Mouse (Mus musculus) brown adipose tissue, adult 24 weeks (tissue): ENCODE results near the gene Tmem236. TPM values are rescaled to one million over a fixed set of nuclear protein-coding genes. Genes with fewer than 3 reads are reported as not detected.

Experiments used
- H3K27ac ChIP-seq: fragments of 200-500 bp; replicated peaks from 2 replicates; pipeline ENCODE4 v1.5.1; 2012; ENCODE audit warnings: low read depth, mild to moderate bottlenecking, low read length
- H3K4me1 ChIP-seq: fragments of 200-500 bp; 2 replicates; pipeline ENCODE4 v1.6.1; 2012; ENCODE audit warnings: low read length, mixed read lengths; ENCODE audit not compliant: control insufficient read depth, insufficient read depth, insufficient read length
- H3K4me3 ChIP-seq: fragments of 200-500 bp; 2 replicates; pipeline ENCODE4 v1.5.1; 2012; ENCODE audit warnings: low read depth, mild to moderate bottlenecking, low read length, moderate library complexity; ENCODE audit not compliant: insufficient read depth
- polyA plus RNA-seq: library from polyadenylated mRNA; stranded (reverse); fragments of >200 nt; gene quantifications from 2 replicates; pipeline ENCODE4 v1.2.4, GENCODE M21; 2012; ENCODE audit not compliant: missing spikeins, insufficient read depth, insufficient read length

The Tmem236 gene
- polyA plus RNA-seq = not detected in 2 replicates

GRCm38 (mm10) chr2:14174334-14174733 is at the start of gene Tmem236:
Gene Tmem236, plus strand, starts transcription at chr2:14174523.
- H3K27ac ChIP-seq = no peak within 1 kb of the TSS
- no peak within 1 kb of the TSS for H3K4me3 ChIP-seq
- H3K4me1 ChIP-seq = no peaks in the 10 kb centered on the region

GRCm38 (mm10) chr2:14126387-14126786 is 47.9 kb upstream of the Tmem236 start:
- Histone ChIP-seq H3K4me1 (no peaks in the 10 kb centered on the region), H3K4me3 (no peak overlapping the region), H3K27ac (no peak overlapping the region)

DNA sequence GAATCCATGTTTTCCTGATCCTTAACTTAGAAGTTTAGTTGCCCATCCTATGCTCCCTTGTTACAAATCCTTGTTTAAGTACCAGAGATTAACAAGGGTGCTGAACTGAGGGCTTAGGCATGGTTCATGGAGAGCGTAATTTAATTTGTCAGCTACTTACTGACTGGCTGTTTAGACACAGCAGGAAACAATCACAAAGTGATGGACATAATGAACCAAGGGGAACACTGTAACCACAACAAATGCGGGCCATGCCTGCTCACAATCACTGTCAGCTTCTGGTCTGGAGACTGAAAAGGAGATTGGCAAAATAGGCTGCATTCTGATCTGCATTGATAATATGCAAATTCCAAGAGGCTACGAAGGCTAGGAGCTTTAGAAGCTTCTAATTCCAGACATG is 46.7 kb upstream of the Tmem236 start:
- no peak overlapping the region for H3K4me3 ChIP-seq

DNA sequence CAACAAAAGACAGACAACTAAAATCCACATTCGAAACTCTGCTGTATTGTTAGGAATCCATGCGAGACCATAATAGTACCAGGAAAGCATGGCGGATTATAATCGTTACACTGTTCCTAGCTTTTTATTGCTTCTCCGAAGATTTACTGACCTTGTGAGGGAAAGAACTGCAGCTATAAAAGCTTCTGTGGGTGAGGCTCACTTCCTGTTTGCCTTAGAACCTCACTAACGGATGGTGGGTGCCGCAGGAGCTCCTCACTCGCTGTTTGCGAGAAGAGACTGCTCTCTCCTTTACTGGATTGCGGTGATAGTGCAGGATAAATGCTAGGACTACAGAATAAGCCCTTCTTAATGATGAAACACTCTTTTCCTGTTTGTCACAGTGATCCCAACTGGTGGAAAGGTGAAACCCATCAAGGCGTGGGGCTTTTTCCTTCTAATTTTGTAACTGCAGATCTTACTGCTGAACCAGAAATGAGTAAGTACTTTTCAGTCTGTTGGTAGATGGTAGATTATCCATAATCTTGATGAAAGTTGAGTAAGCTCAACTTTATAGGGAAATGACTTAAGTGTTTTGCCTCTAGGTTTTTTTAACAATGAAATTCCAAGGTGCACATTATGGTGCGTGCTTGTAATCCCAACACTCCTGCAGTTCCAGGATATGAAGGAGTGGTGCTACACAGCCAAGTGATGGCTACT is 43.5 kb upstream of the Tmem236 start:
- peak overlapping the region; percentile 77 for H3K27ac ChIP-seq
- no peaks in the 10 kb centered on the region for H3K4me1 ChIP-seq
- H3K4me3 ChIP-seq = peak overlapping the region; percentile 19

More for the DNA sequence above, 46.7 kb upstream of the Tmem236 start:
- H3K4me1 ChIP-seq = no peaks in the 10 kb centered on the region
- H3K27ac ChIP-seq = no peak overlapping the region

DNA sequence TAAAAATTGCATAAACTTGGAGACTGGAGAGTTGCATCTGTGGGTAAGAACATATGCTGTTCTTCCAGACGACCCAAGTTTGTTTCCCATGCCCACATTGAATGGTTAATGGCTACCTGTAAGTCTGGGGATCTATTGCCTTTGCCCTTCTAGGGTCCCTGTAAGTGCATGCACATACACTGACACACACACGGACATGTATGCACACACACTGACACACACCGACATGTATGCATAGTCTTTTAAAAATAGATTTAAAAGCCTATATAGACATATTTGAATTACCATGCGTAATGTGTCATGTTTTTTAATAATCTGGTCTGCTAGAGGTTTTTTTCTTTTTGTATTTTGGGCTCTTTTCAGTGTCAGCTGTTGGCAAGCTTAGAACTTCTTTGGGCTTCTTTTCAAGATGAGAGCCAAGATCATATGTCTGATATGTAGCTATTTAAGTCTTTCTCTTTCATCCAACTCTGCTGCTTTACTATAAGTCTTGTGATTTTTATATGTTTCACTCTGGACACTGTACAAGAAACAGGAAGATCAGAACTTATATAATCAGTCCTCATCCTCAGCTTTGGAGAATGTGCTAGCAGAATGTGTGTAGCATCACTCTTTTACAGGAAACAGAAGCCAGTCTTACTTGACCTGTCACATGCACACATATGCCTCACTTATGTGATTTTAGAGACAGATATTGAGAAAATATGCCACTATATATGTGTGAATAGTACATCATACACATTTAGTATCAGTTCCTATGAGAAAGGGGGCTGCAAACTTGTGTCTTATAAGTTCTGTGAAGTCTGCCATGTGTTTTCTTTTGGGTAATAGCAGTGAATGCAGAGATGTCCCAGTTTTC is 41.6 kb upstream of the Tmem236 start:
- Histone ChIP-seq H3K4me1 (no peaks in the 10 kb centered on the region), H3K27ac (no peak overlapping the region), H3K4me3 (no peak overlapping the region)

GRCm38 (mm10) chr2:14136906-14137305 is 37.4 kb upstream of the Tmem236 start:
- H3K4me3 ChIP-seq = no peak overlapping the region
- H3K27ac ChIP-seq = no peak overlapping the region
- no peaks in the 10 kb centered on the region for H3K4me1 ChIP-seq

GRCm38 (mm10) chr2:14139590-14139989 is 34.7 kb upstream of the Tmem236 start:
- no peak overlapping the region for H3K4me3 ChIP-seq
- no peak overlapping the region for H3K27ac ChIP-seq
- H3K4me1 ChIP-seq = no peaks in the 10 kb centered on the region

DNA sequence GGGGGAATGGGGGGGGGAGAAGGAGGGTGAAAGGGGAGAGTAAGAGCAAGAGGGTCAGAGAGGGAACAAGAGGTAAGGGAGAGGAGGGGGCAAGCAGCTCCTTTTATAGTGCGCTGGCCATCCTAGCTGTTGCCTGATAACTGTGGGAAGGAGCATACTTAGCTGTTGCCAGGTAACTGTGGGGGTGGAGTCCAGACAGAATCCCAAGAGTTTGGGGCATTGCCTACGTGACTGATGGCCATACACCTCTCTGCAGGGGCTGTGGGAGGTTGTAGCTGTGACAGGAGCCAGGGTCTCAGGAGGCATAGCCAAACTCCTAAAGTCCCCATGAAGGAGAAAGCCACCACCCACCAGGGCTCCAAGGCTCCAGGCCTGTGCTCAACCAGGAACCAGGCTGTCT is 34.3 kb upstream of the Tmem236 start:
- Histone ChIP-seq H3K4me3 (no peak overlapping the region), H3K4me1 (no peaks in the 10 kb centered on the region), H3K27ac (no peak overlapping the region)

DNA sequence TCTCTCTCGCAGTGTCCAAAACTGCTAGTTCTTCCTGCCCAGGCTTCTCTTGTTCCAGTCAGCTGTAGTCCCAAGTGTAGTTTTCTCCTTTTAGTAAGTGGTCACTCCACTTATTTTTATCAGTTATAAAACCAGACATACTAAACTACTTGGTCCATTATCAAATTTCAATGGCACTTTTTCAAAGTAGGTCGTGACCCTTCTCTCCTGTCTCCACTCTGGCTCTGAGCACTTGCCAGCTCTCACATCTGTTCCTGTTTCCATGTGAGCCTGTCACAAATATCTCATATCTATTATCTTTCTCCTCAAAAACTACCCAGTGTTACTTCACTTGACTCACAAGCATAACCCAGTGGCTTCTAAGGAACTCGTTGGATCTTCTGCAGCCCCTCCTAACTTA is 29.0 kb upstream of the Tmem236 start:
- H3K27ac ChIP-seq = no peak overlapping the region
- H3K4me3 ChIP-seq = no peak overlapping the region

DNA sequence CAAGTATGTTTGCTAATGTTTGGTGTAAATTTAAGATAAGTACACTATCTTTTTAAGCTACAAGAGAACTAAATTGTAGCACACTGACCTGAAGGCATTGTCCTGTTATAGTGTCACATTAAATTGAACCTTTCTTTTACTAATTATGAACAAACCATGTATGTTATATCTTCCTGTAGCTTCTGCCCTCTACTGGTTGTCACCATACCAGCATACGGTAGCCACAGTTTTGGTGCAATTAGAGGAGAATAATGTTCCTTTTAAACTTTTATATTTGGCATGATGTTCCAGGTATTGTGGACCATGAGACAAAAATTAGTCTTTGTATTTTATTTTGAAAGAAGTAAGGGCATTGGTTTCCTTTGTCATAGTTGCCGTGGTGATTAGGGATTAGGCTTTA is 27.4 kb upstream of the Tmem236 start:
- no peaks in the 10 kb centered on the region for H3K4me1 ChIP-seq
- H3K4me3 ChIP-seq = no peak overlapping the region
- no peak overlapping the region for H3K27ac ChIP-seq

More for the DNA sequence above, 29.0 kb upstream of the Tmem236 start:
- no peaks in the 10 kb centered on the region for H3K4me1 ChIP-seq

DNA sequence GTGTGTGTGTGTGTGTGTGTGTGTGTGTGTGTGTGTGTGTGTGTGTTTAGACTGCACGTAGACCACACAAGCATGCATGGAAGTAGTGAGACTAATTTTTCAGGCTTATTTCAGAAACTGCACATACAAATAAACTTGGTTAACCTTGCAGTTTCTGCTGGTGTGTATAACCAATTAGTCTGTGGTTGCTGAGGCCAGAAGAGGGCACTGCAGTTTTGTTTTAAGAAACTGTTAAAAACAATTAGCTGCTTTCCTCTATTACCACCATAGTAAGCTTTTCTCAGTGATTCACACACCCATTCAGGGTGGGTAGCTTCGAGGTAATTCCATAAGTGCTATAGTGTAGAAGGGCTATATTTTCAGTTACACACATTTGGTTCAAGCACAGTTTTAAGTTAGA is 23.5 kb upstream of the Tmem236 start:
- Histone ChIP-seq H3K27ac (no peak overlapping the region), H3K4me1 (no peaks in the 10 kb centered on the region), H3K4me3 (no peak overlapping the region)

DNA sequence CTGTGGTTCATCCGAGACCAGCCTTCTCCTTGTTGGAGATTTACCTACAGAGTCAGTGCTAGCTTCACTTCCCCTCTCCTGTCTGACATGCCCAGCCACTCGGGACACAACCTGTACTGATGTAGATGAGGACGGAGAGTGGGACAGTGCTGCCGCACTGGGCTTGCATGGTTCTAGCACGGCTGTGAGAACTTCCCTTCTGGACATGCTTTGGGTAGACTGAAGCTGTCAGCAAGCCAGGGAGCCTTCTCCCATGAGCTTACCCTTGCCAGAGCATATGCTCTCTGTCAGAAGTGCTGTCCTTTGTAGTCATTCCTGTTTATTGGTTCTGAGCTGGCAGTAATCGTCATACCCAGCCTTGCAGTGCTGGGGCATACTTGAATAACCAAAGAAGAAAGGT is 22.5 kb upstream of the Tmem236 start:
- Histone ChIP-seq H3K27ac (no peak overlapping the region), H3K4me1 (no peaks in the 10 kb centered on the region), H3K4me3 (no peak overlapping the region)

DNA sequence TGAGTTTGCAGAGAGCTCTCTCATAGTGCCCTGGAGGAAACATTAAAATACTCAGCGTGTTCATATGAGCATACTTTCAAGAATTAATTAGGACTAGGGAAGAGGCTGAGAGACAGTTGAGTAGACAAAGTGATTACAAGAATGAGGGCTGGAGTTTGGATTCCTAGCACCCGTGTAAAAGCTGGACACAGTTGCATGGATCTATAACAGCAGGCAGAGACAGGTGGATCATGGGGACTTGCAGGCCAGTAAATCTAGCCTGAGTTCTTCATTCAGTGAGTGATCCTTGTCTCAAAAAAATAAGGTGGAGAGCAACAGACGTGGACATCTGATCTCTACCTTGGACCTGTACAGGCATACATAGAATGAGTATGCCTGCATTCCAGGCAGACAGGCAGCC is 15.3 kb upstream of the Tmem236 start:
- no peaks in the 10 kb centered on the region for H3K4me1 ChIP-seq
- no peak overlapping the region for H3K27ac ChIP-seq
- H3K4me3 ChIP-seq = no peak overlapping the region

GRCm38 (mm10) chr2:14159756-14160155 is 14.6 kb upstream of the Tmem236 start:
- H3K4me1 ChIP-seq = peaks cover 6% of the 10 kb centered on the region; the same call in 1 of the 2 replicates
- H3K4me3 ChIP-seq = no peak overlapping the region
- H3K27ac ChIP-seq = no peak overlapping the region

GRCm38 (mm10) chr2:14164459-14165030 is 9.8 kb upstream of the Tmem236 start:
- peaks cover 16% of the 10 kb centered on the region; the same call in 1 of the 2 replicates for H3K4me1 ChIP-seq
- no peak overlapping the region for H3K4me3 ChIP-seq
- H3K27ac ChIP-seq = peak overlapping the region; percentile 38
